Mouse (Mus musculus): ENCODE data around the gene Tprkb. TPM values are rescaled to one million over a fixed set of nuclear protein-coding genes. Genes with fewer than 3 reads are reported as not detected.
"Not testable (repeated sequence)": the region's sequence is repeated elsewhere in the genome, so short reads cannot be mapped to it uniquely, and the experiment has no call there.

Gene Tprkb
- polyA plus RNA-seq, 1 experiment = 21.2 TPM

- peaks cover 6% of the 10 kb centered on the region for H3K4me1 ChIP-seq (ENCODE audit: control insufficient read depth, insufficient read depth, low read length)
- H3K27ac ChIP-seq (ENCODE audit: insufficient read depth, low read depth, low read length) = no peak overlapping the region
- H3K4me3 ChIP-seq (ENCODE audit: insufficient read depth, low read length) = no peak overlapping the region
- TF ChIP-seq POLR2A (IDR thresholded peaks at IDR 0.05; ENCODE audit: borderline replicate concordance, low read depth, low read length) = no peak
- TF ChIP-seq CTCF (IDR thresholded peaks at IDR 0.05; ENCODE audit: low read depth, low read length) = no peak
Measured at GRCm38 (mm10) chr6:85969889-85970288, 58.2 kb downstream of the Tprkb start.

GRCm38 (mm10) chr6:85972699-85973098, 61.0 kb downstream of the Tprkb start:
- H3K27ac ChIP-seq (ENCODE audit: insufficient read depth, low read depth, low read length) = no peak overlapping the region
- no peak overlapping the region for H3K4me3 ChIP-seq (ENCODE audit: insufficient read depth, low read length)
- TF ChIP-seq CTCF (IDR thresholded peaks at IDR 0.05; ENCODE audit: low read depth, low read length) = no peak
- TF ChIP-seq POLR2A (IDR thresholded peaks at IDR 0.05; ENCODE audit: borderline replicate concordance, low read depth, low read length) = no peak
- H3K4me1 ChIP-seq (ENCODE audit: control insufficient read depth, insufficient read depth, low read length) = no peaks in the 10 kb centered on the region

DNA sequence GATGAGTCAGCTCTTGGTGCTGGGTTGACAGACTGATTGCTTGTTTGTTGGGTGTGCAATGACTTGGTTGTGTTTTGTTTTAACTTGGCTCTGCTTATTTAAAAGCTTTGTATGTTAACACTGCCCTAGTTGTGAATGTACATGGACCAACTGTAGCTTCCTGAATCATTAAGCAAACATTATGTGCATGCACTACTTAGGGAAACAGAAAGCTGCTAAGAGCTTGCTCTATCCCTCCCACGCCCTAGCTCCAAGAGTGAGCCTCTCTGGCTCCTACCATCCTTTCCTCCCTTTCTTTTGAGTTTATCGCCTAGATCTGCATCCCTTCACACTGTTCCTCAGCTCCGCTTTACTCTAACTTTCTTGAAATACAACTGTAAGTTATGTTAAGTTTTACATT, 61.7 kb downstream of the Tprkb start:
- Histone ChIP-seq H3K4me3 (ENCODE audit: insufficient read depth, low read length) (no peak overlapping the region), H3K27ac (ENCODE audit: insufficient read depth, low read depth, low read length) (no peak overlapping the region), H3K4me1 (ENCODE audit: control insufficient read depth, insufficient read depth, low read length) (no peaks in the 10 kb centered on the region)
- TF ChIP-seq POLR2A (IDR thresholded peaks at IDR 0.05; ENCODE audit: borderline replicate concordance, low read depth, low read length) (no peak), CTCF (IDR thresholded peaks at IDR 0.05; ENCODE audit: low read depth, low read length) (no peak)

- Histone ChIP-seq H3K4me1 (ENCODE audit: control insufficient read depth, insufficient read depth, low read length) (no peaks in the 10 kb centered on the region), H3K27ac (ENCODE audit: insufficient read depth, low read depth, low read length) (no peak overlapping the region), H3K4me3 (ENCODE audit: insufficient read depth, low read length) (no peak overlapping the region)
- TF ChIP-seq CTCF (IDR thresholded peaks at IDR 0.05; ENCODE audit: low read depth, low read length) (no peak), POLR2A (IDR thresholded peaks at IDR 0.05; ENCODE audit: borderline replicate concordance, low read depth, low read length) (no peak)
Measured at GRCm38 (mm10) chr6:85974941-85975617, 63.4 kb downstream of the Tprkb start.

DNA sequence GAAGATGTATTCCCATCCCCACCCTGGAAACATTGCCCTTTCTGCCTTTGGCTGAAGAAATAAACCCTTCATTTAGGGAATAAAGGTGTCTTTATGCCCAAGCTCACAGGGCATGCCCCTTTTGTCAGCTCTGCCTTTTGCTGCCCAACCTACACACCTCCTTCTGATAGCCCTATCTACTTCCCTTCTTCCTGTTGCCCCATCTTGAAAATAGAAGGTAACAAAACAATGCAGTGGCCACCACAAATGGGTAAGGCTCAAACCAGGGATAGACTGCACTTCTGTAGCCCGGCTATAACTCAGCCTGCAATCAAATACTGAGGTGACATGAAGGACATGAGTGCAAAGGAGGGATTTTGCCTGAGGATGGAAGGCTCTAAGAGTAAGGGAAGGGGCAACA, 64.1 kb downstream of the Tprkb start:
- Histone ChIP-seq H3K27ac (ENCODE audit: insufficient read depth, low read depth, low read length) (no peak overlapping the region), H3K4me1 (ENCODE audit: control insufficient read depth, insufficient read depth, low read length) (no peaks in the 10 kb centered on the region), H3K4me3 (ENCODE audit: insufficient read depth, low read length) (no peak overlapping the region)
- no peak for TF ChIP-seq CTCF (IDR thresholded peaks at IDR 0.05; ENCODE audit: low read depth, low read length)
- no peak for TF ChIP-seq POLR2A (IDR thresholded peaks at IDR 0.05; ENCODE audit: borderline replicate concordance, low read depth, low read length)

DNA sequence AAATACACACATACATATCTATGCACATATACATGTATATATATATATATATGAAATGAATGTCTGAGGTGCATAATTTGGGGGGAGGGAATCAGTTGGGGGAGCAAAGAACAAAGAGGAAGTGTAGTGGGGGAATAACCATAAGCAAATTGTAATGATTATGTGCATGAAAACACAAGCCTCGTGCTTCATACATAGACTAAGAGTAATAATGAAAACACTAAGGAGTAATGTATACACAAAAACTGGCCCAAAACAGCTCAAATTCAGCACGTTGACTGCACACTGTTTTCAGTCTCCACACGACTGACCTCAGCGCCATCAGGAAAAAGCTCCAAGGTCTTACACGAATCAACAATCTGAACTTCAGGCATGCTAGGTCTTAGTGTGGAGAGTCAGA, 64.6 kb downstream of the Tprkb start:
- Histone ChIP-seq H3K27ac (ENCODE audit: insufficient read depth, low read depth, low read length) (no peak overlapping the region), H3K4me3 (ENCODE audit: insufficient read depth, low read length) (no peak overlapping the region), H3K4me1 (ENCODE audit: control insufficient read depth, insufficient read depth, low read length) (no peaks in the 10 kb centered on the region)
- TF ChIP-seq POLR2A (IDR thresholded peaks at IDR 0.05; ENCODE audit: borderline replicate concordance, low read depth, low read length) = no peak
- no peak for TF ChIP-seq CTCF (IDR thresholded peaks at IDR 0.05; ENCODE audit: low read depth, low read length)

- not testable (repeated sequence) for H3K4me1 ChIP-seq (ENCODE audit: control insufficient read depth, insufficient read depth, low read length); H3K4me3 ChIP-seq (ENCODE audit: insufficient read depth, low read length); H3K27ac ChIP-seq (ENCODE audit: insufficient read depth, low read depth, low read length)
Measured at GRCm38 (mm10) chr6:85978736-85979135, 67.1 kb downstream of the Tprkb start.

Other genes starting within 250 kb of the Tprkb start
- gene Nat8f7, start 198.7 kb upstream of the Tprkb start, polyA plus RNA-seq (2012; ENCODE audit: insufficient read depth, insufficient read length, missing spikeins) = not detected in 2 replicates
- not detected in 2 replicates for gene Nat8f3, start 146.1 kb upstream of the Tprkb start, polyA plus RNA-seq (2012; ENCODE audit: insufficient read depth, insufficient read length, missing spikeins)
- gene Nat8f6, start 90.9 kb upstream of the Tprkb start, polyA plus RNA-seq (2012; ENCODE audit: insufficient read depth, insufficient read length, missing spikeins) = not detected in 2 replicates
- gene Nat8f5, start 90.9 kb upstream of the Tprkb start, polyA plus RNA-seq (2012; ENCODE audit: insufficient read depth, insufficient read length, missing spikeins) = not detected in 2 replicates
- not detected in 2 replicates for gene Nat8, start 79.8 kb upstream of the Tprkb start, polyA plus RNA-seq (2012; ENCODE audit: insufficient read depth, insufficient read length, missing spikeins)
- not detected in 2 replicates for gene Nat8f2, start 42.7 kb upstream of the Tprkb start, polyA plus RNA-seq (2012; ENCODE audit: insufficient read depth, insufficient read length, missing spikeins)
- gene Nat8f4, start 7.0 kb upstream of the Tprkb start, polyA plus RNA-seq (2012; ENCODE audit: insufficient read depth, insufficient read length, missing spikeins) = 0.86 and 0.87 TPM in 2 replicates
- 3.9 and 9.7 TPM in 2 replicates for gene Nat8f1, start 3.8 kb downstream of the Tprkb start, polyA plus RNA-seq (2012; ENCODE audit: insufficient read depth, insufficient read length, missing spikeins)
- gene Dusp11, start 49.8 kb downstream of the Tprkb start, polyA plus RNA-seq (2012; ENCODE audit: insufficient read depth, insufficient read length, missing spikeins) = 105 and 108 TPM in 2 replicates
- not detected in 2 replicates for gene Figla, start 104.3 kb downstream of the Tprkb start, polyA plus RNA-seq (2012; ENCODE audit: insufficient read depth, insufficient read length, missing spikeins)
- not detected in 2 replicates for gene Add2, start 116.8 kb downstream of the Tprkb start, polyA plus RNA-seq (2012; ENCODE audit: insufficient read depth, insufficient read length, missing spikeins)